Mouse (Mus musculus) midbrain, postnatal 0 days (tissue): ENCODE results near the gene Tbc1d14. TPM values are rescaled to one million over a fixed set of nuclear protein-coding genes. Genes with fewer than 3 reads are reported as not detected.

ENCODE experiments used
- ATAC-seq: fragments of 200-750 bp; cut with Nextera tagmentation; 2 replicates; pipeline ENCODE4 v1.8.0; 2017; ENCODE audit warnings: moderate number of reproducible peaks, mild to moderate bottlenecking, moderate TSS enrichment, moderate library complexity; ENCODE audit not compliant: low FRiP score
- DNase-seq: peaks from one replicate; pipeline ENCODE4 v3.0.0-alpha.2; 2015; ENCODE audit warnings: low spot score
- H3K27ac ChIP-seq: fragments of 300-500 bp; sonication (generic); 2 replicates; pipeline ENCODE4 v1.5.1; 2014; ENCODE audit warnings: low read depth, mild to moderate bottlenecking, low read length, mixed read lengths
- H3K27me3 ChIP-seq: fragments of 300-500 bp; sonication (generic); 2 replicates; pipeline ENCODE4 v1.6.1; 2014; ENCODE audit warnings: low read length, control low read depth, mixed read lengths; ENCODE audit not compliant: insufficient read depth
- H3K36me3 ChIP-seq: fragments of 300-500 bp; sonication (generic); 2 replicates; pipeline ENCODE4 v1.6.1; 2014; ENCODE audit warnings: low read length, control low read depth, mixed read lengths; ENCODE audit not compliant: insufficient read depth
- H3K4me1 ChIP-seq: fragments of 300-500 bp; sonication (generic); 2 replicates; pipeline ENCODE4 v1.6.1; 2014; ENCODE audit warnings: mild to moderate bottlenecking, control low read depth, antibody characterized with exemption, low read length, mixed read lengths; ENCODE audit not compliant: insufficient read depth
- H3K4me2 ChIP-seq: fragments of 300-500 bp; sonication (generic); 2 replicates; pipeline ENCODE4 v1.6.1; 2014; ENCODE audit warnings: low read depth, mild to moderate bottlenecking, low read length, mixed read lengths; ENCODE audit not compliant: poor library complexity, severe bottlenecking
- H3K4me3 ChIP-seq: fragments of 300-500 bp; sonication (generic); 2 replicates; pipeline ENCODE4 v1.5.1; 2014; ENCODE audit warnings: low read depth, mild to moderate bottlenecking, low read length, moderate library complexity
- H3K9ac ChIP-seq: fragments of 300-500 bp; sonication (generic); replicated peaks from 2 replicates; pipeline ENCODE4 v1.6.1; 2014; ENCODE audit warnings: mild to moderate bottlenecking, low read length, moderate library complexity, mixed read lengths; ENCODE audit not compliant: poor library complexity, severe bottlenecking
- H3K9me3 ChIP-seq: fragments of 300-500 bp; sonication (generic); 2 replicates; pipeline ENCODE4 v1.6.1; 2016; ENCODE audit warnings: low read length, control low read depth
- CTCF ChIP-seq: IDR thresholded peaks from 2 replicates; pipeline ENCODE4 v1.5.1; 2016; ENCODE audit warnings: antibody characterized with exemption, mild to moderate bottlenecking
- WGBS: fragments of 180-500 bp; shearing (Covaris S2); extraction: QIAGEN DNeasy Blood & Tissue Kit; methylation state at CpG from one replicate; pipeline ENCODE4 v1.1.7; 2014; 5-methylcytosine and 5-hydroxymethylcytosine counted together
- polyA plus RNA-seq: library from polyadenylated mRNA; unstranded; fragments of >200 nt; fragmentation: Nextera tagmentation; extraction: Ambion mirVana; gene quantifications from 2 replicates; pipeline ENCODE4 v1.2.1, GENCODE M21; 2015
- total RNA-seq: library from RNA; depleted of rRNA; stranded (reverse); fragments of >200 nt; gene quantifications from 2 replicates; pipeline ENCODE4 v1.2.3, GENCODE M21; 2014

The Tbc1d14 gene
- total and polyA plus RNA-seq, 2 experiments from 2014 or later = 29.3 to 51.0 TPM

DNA sequence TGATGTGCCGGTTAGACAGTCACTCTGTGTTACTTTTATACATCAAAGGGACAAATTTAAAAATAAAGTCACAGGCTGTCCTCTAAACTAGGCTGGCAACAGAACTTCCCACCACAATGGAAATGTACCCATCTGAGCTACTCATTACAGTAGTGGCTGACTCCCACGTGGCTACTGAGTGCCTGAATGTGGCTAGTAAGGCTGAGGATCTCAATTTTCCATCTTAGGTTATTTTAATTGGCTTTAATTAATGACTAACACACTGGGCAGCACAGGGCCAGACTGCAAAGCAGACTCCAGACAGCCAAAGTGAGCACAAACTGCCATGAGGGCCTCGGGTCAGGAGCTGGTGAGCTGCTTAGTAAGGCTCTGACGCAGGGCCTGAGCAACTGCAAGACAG, 31.6 kb downstream of the Tbc1d14 start:
- H3K27ac ChIP-seq = no peak overlapping the region
- H3K4me3 ChIP-seq = no peak overlapping the region
- TF ChIP-seq CTCF = no peak
- no peaks in the 10 kb centered on the region for H3K4me1 ChIP-seq
- WGBS = 85% methylated on average over 4 of the region's 4 CpGs
- H3K4me2 ChIP-seq = no peak overlapping the region
- DNase-seq (no peak), ATAC-seq (no peak)
- no peak overlapping the region for H3K9ac ChIP-seq
- H3K27me3 ChIP-seq = no peaks in the 10 kb centered on the region
- no peaks in the 10 kb centered on the region for H3K9me3 ChIP-seq
- no peaks in the 10 kb centered on the region for H3K36me3 ChIP-seq

DNA sequence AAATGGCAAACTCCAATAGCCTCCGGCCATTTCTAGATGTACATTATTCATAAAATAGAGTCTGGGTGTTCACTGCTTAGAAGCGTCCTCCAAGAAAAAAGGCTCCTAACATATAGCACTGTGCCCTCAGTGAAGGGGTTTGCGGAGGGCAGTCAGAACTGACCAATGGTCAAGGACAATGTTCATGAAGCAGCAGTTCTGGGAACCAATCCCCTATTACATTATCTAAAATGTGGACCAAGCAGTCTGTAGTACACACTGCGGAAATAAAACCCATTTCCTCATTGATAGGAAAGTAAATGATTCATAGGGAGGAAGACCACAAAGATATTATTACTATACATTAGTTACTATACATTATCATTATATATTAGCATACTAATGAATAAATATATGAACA, 32.6 kb downstream of the Tbc1d14 start:
- no peaks in the 10 kb centered on the region for H3K27me3 ChIP-seq
- H3K36me3 ChIP-seq = no peaks in the 10 kb centered on the region
- WGBS = 92% methylated on average over 4 of the region's 4 CpGs
- ATAC-seq (no peak), DNase-seq (no peak)
- H3K4me1 ChIP-seq = no peaks in the 10 kb centered on the region
- no peak overlapping the region for H3K4me3 ChIP-seq
- H3K9ac ChIP-seq = no peak overlapping the region
- no peak for TF ChIP-seq CTCF
- H3K4me2 ChIP-seq = no peak overlapping the region
- no peak overlapping the region for H3K27ac ChIP-seq
- H3K9me3 ChIP-seq = no peaks in the 10 kb centered on the region

- Histone ChIP-seq H3K4me1 (no peaks in the 10 kb centered on the region), H3K9ac (no peak overlapping the region), H3K27ac (no peak overlapping the region), H3K36me3 (no peaks in the 10 kb centered on the region), H3K4me3 (no peak overlapping the region), H3K27me3 (no peaks in the 10 kb centered on the region), H3K4me2 (no peak overlapping the region), H3K9me3 (no peaks in the 10 kb centered on the region)
- TF ChIP-seq CTCF = no peak
- 91% methylated on average over 6 of the region's 6 CpGs for WGBS
- DNase-seq = no peak
- ATAC-seq = no peak
Observed at GRCm38 (mm10) chr5:36559510-36560235, 33.4 kb downstream of the Tbc1d14 start.

DNA sequence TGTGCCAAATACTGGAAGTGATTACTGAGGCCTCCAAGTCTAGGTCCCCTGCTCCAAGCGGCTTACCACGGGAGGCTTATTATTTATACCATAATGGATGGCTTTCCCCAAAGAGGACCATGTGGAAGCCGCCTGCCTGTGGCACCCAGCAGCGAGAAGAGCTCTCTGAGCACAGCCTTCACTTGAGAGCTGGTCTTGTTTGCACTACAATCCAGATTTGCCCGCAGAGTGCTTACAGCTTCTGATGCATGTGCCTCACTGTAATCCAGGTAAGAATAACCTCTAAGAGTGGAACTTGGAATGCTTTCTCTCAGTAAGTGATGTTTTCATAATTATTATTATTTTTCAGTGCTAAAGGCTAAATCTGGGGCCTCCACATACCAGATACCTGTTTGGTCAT, 34.0 kb downstream of the Tbc1d14 start:
- no peaks in the 10 kb centered on the region for H3K27me3 ChIP-seq
- TF ChIP-seq CTCF = no peak
- ATAC-seq = no peak
- no peaks in the 10 kb centered on the region for H3K9me3 ChIP-seq
- WGBS = 82% methylated on average over 5 of the region's 5 CpGs
- no peak overlapping the region for H3K9ac ChIP-seq
- no peak overlapping the region for H3K4me2 ChIP-seq
- no peaks in the 10 kb centered on the region for H3K36me3 ChIP-seq
- DNase-seq = no peak
- H3K27ac ChIP-seq = no peak overlapping the region
- no peak overlapping the region for H3K4me3 ChIP-seq
- no peaks in the 10 kb centered on the region for H3K4me1 ChIP-seq

GRCm38 (mm10) chr5:36558526-36558925, 34.5 kb downstream of the Tbc1d14 start:
- Histone ChIP-seq H3K9me3 (no peaks in the 10 kb centered on the region), H3K36me3 (no peaks in the 10 kb centered on the region), H3K27me3 (no peaks in the 10 kb centered on the region), H3K4me3 (no peak overlapping the region), H3K4me2 (no peak overlapping the region), H3K9ac (no peak overlapping the region), H3K27ac (no peak overlapping the region), H3K4me1 (no peaks in the 10 kb centered on the region)
- no peak for TF ChIP-seq CTCF
- DNase-seq = no peak
- 90% methylated on average over 2 of the region's 2 CpGs for WGBS
- ATAC-seq = no peak

DNA sequence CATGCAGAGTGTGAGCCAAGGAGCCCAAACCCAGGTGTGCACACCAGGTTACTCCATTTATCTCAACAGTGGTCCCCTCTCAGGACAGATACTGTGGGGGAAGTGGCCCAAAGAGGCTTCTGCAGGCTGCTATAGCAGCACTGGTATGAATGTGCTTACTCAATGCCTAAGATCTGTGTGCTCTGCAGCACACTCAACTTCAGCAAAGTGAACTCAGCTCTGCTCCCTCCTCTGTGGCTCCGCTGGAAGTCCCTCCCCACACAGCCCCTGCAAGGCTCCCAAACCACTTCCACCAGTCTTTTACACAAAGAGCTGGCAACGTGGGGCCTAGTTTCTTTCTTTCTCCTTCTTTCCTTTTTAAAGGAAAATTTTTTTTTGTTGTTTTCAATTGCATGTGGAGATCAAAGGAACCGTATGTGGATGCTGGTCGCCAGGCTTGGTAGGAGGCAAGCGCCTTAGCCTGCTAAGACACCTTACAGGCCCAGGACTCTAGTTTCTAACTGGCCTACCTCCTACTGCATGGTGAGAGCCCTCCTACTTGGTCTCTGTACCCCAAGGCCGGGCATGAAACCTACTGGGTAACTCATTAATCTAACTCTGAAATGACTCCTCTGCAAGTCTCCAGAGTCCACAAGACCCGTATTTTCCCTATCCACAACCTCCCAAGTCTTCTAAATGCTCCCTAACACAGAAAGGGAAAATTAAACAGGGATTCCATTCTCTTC, 35.3 kb downstream of the Tbc1d14 start:
- WGBS = 35% methylated on average over 7 of the region's 7 CpGs
- no peak overlapping the region for H3K4me3 ChIP-seq
- H3K9ac ChIP-seq = no peak overlapping the region
- H3K4me1 ChIP-seq = no peaks in the 10 kb centered on the region
- H3K4me2 ChIP-seq = no peak overlapping the region
- H3K9me3 ChIP-seq = no peaks in the 10 kb centered on the region
- no peak overlapping the region for H3K27ac ChIP-seq
- no peaks in the 10 kb centered on the region for H3K27me3 ChIP-seq
- ATAC-seq (no peak), DNase-seq (no peak)
- H3K36me3 ChIP-seq = no peaks in the 10 kb centered on the region
- TF ChIP-seq CTCF = no peak
